ENCODE assay signal across 8 mouse cellular contexts in genomic region chr5:34525663-34526476, GRCm38 (mm10). TPM values are rescaled to one million over a fixed set of nuclear protein-coding genes. Genes with fewer than 3 reads are reported as not detected.
DNase-seq lines count a peak whose midpoint lies in the region; ATAC-seq lines count a peak whose summit lies in the region.

Sh3bp2 (plus strand) TSS chr5:34525838.

- H3K9me3 ChIP-seq in hindbrain, embryonic 12.5 days (replicated peaks) = no peaks in the 10 kb centered on the region

- peak; percentile 87 for ATAC-seq in hindbrain, embryonic 12.5 days (ENCODE audit: low FRiP score)

- H3K27me3 ChIP-seq in hindbrain, embryonic 12.5 days = peaks cover 12% of the 10 kb centered on the region

- H3K9ac ChIP-seq in hindbrain, embryonic 12.5 days = peak within 1 kb of the TSS; percentile 20; the same call in 1 of the 2 replicates

- peak within 1 kb of the TSS; percentile 59 for H3K4me2 ChIP-seq in hindbrain, embryonic 12.5 days (replicated peaks)

- no peak within 1 kb of the TSS for H3K27ac ChIP-seq in hindbrain, embryonic 12.5 days

- no peaks in the 10 kb centered on the region for H3K36me3 ChIP-seq in hindbrain, embryonic 12.5 days

- 3% methylated on average over 38 of the region's 38 CpGs for WGBS in hindbrain, embryonic 12.5 days

- H3K4me3 ChIP-seq in hindbrain, embryonic 12.5 days = peak within 1 kb of the TSS; percentile 38

- DNase-seq in NIH3T3 (ENCODE audit: low read depth) = peak; percentile 94
- DNase-seq in cerebellum, postnatal 10 days = peak; percentile 89 to 95
- peak; percentile 60 to 79 for DNase-seq in frontal cortex, postnatal 14 days (ENCODE audit: low spot score in 2 of 2)
- peak; percentile 78 to 84 for DNase-seq in layer of hippocampus, postnatal 14 days (ENCODE audit: low spot score in 2 of 2)
- peak; percentile 98 for DNase-seq in lung, postnatal 14 days
- DNase-seq in ovary, postnatal 36 days (ENCODE audit: low spot score) = peak; percentile 97
- peak; percentile 99 for DNase-seq in thymus, postnatal 14 days

- no peaks in the 10 kb centered on the region for H3K4me1 ChIP-seq in hindbrain, embryonic 12.5 days

RNA-seq across cellular contexts. Expression of gene Sh3bp2, which starts in this region (rescaled TPM):
- 17.5 and 17.8 TPM in 2 replicates for polyA plus RNA-seq in hindbrain, embryonic 12.5 days (2016; fragmentation: Nextera tagmentation; extraction: Ambion mirVana)
- 1 to 10 TPM; 6.0 to 6.8 TPM for total RNA-seq in layer of hippocampus, postnatal 14 days (2021)
